Mouse (Mus musculus): ENCODE results near the gene Gpr39. TPM values are rescaled to one million over a fixed set of nuclear protein-coding genes. Genes with fewer than 3 reads are reported as not detected.

Gpr39 gene
- polyA plus RNA-seq, 1 experiment from 2014 or later: 0.20 TPM

DNA sequence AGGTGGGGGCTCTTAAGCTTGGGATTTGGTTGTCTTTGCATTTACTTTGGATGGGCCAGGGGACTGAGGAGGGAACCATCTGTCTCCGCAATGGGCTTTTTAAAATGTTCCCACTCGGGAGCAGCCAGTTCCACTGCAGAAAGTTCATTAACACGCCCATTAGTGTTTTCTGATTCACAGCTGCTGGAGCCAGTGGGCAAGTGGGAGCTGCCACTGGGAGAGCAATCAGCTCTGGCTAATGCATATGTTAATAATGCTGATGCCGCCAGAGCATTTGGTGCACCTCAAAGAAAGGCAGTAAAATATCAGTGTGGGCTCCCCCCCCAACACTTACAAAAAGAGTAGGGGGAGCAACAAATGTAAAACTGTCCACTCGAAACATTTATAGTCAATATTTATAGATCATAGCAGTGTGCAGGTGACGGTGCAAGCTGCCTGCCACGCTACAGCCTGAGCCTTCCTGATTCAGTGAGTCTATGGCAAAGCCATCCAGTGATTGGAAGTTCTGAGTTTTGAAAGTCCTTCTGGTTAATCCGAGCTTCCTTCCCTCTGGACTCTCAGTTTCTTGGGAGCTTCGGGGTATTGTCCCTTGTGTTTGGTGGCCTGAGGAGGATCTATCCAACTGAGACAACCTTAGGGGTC lies 136.5 kb downstream of the Gpr39 start:
- Histone ChIP-seq H3K27ac (replicated peaks) (no peak overlapping the region), H3K4me2 (replicated peaks) (no peak overlapping the region), H3K36me3 (no peaks in the 10 kb centered on the region), H3K9me3 (replicated peaks) (no peaks in the 10 kb centered on the region), H3K4me3 (replicated peaks) (no peak overlapping the region), H3K4me1 (no peaks in the 10 kb centered on the region), H3K27me3 (no peaks in the 10 kb centered on the region), H3K9ac (no peak overlapping the region)
- 79% methylated on average over 9 of the region's 9 CpGs for WGBS
- ATAC-seq (ENCODE audit: insufficient number of reproducible peaks, low FRiP score, low TSS enrichment, low read depth): no peak

DNA sequence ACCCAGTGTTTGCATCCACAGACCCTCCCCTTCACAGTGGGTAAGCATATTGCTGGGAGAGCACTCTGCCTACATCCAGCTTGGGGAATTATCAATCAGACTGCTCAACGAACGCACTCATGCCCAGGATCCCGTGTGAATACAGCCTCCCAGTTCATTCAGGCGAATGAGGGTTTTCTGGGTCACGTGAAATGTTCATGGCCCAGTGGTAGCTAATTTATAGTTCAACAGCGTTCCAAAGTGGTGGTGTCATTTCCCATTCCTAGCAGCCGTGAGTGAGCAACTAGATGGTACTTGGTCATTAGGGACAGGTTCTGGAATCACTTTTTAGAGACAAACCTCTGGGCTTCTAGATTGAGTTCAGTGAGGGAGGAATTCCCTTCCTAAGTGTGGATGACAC lies 144.3 kb downstream of the Gpr39 start:
- no peak overlapping the region for H3K27ac ChIP-seq (replicated peaks)
- H3K4me1 ChIP-seq: no peaks in the 10 kb centered on the region
- H3K9ac ChIP-seq: no peak overlapping the region
- no peak overlapping the region for H3K4me3 ChIP-seq (replicated peaks)
- ATAC-seq (ENCODE audit: insufficient number of reproducible peaks, low FRiP score, low TSS enrichment, low read depth): no peak
- H3K9me3 ChIP-seq (replicated peaks): no peaks in the 10 kb centered on the region
- H3K36me3 ChIP-seq: no peaks in the 10 kb centered on the region
- no peak overlapping the region for H3K4me2 ChIP-seq (replicated peaks)
- 84% methylated on average over 7 of the region's 7 CpGs for WGBS
- no peaks in the 10 kb centered on the region for H3K27me3 ChIP-seq

DNA sequence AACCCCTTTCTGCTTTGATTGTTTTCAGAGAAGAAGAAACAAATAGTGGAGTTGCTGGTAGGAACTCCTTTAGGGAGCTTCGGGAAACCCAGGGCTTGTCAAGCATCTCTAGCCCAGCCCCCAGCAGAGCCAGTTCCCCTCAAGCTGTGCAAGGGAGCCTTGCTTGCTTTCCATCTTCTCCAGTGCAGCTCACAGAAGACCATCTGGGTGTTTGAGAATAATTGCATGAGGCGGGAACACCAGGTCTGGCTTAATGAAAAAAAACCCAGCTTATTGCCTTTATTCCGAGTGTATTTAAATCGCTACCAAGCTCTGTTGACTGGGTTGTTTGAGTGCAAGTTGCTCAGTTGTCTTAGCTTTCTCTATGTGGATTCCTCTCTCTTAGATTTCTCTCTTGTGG lies 146.8 kb downstream of the Gpr39 start:
- Histone ChIP-seq H3K27ac (replicated peaks) (no peak overlapping the region), H3K4me3 (replicated peaks) (no peak overlapping the region), H3K9me3 (replicated peaks) (no peaks in the 10 kb centered on the region), H3K9ac (no peak overlapping the region), H3K36me3 (no peaks in the 10 kb centered on the region), H3K4me1 (no peaks in the 10 kb centered on the region), H3K27me3 (no peaks in the 10 kb centered on the region), H3K4me2 (replicated peaks) (no peak overlapping the region)
- 66% methylated on average over 4 of the region's 4 CpGs for WGBS
- ATAC-seq (ENCODE audit: insufficient number of reproducible peaks, low FRiP score, low TSS enrichment, low read depth): no peak

DNA sequence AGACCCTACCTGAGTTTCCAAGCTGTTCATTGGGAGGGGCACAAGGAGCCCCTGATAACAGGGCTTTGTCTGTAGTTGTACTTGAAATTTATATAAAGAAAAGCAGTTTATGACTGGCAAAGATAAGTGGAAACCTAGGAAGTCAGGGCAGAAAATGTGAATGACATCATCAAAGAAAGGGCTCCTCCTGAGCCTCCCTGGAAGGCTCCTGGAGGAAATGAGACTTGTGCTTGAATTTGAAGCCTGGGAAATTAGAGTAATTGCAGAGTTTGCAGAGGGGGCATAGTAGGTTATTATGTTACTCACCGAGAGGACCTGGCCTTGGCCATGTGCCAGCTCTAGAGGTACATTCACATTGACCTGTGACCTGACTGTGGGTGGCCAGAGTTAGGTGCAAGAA lies 160.7 kb downstream of the Gpr39 start:
- ATAC-seq (ENCODE audit: insufficient number of reproducible peaks, low FRiP score, low TSS enrichment, low read depth): no peak
- no peaks in the 10 kb centered on the region for H3K4me1 ChIP-seq
- H3K27me3 ChIP-seq: no peaks in the 10 kb centered on the region
- no peak overlapping the region for H3K4me2 ChIP-seq (replicated peaks)
- no peak overlapping the region for H3K4me3 ChIP-seq (replicated peaks)
- H3K9me3 ChIP-seq (replicated peaks): no peaks in the 10 kb centered on the region
- WGBS: 15% methylated on average over 1 of the region's 1 CpGs
- H3K27ac ChIP-seq (replicated peaks): no peak overlapping the region
- no peaks in the 10 kb centered on the region for H3K36me3 ChIP-seq
- H3K9ac ChIP-seq: no peak overlapping the region

DNA sequence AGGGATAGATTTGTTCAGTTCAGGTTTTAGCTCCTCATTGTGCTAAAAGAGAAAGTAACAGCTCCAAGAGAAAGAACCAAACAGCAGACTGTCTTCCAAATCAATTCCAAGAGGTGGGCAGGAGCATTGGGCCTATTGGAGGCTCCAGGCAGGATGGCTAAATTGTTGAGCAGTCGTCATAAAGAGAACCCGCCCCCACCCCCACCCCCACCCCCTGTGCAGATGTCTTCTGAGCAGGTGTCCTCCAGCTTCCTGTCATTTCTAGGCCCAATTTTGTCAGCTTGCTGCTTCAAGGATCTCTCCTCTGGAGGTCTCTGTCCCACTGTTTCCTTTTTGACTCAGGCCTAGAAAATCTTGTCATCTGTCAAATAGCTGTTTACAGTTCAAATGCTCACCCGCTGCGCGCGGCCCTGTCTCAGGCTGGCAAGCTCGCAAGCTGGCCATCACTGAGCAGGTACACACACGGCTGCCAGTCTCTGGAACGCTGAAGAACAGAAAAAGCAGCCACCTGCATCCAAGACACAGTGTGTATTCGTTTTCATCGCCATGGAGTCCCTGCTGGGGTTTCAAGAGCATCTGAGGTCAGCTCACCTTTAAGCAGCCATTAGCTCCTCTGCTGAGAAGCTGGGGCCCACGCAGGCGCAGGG lies 163.1 kb downstream of the Gpr39 start:
- no peak for ATAC-seq (ENCODE audit: insufficient number of reproducible peaks, low FRiP score, low TSS enrichment, low read depth)
- no peak overlapping the region for H3K9ac ChIP-seq
- 60% methylated on average over 13 of the region's 13 CpGs for WGBS
- H3K27ac ChIP-seq (replicated peaks): no peak overlapping the region
- no peaks in the 10 kb centered on the region for H3K36me3 ChIP-seq
- no peaks in the 10 kb centered on the region for H3K27me3 ChIP-seq
- H3K4me1 ChIP-seq: no peaks in the 10 kb centered on the region
- H3K9me3 ChIP-seq (replicated peaks): no peaks in the 10 kb centered on the region
- H3K4me2 ChIP-seq (replicated peaks): no peak overlapping the region
- H3K4me3 ChIP-seq (replicated peaks): no peak overlapping the region

- H3K4me2 ChIP-seq (replicated peaks): no peak overlapping the region
- H3K27ac ChIP-seq (replicated peaks): no peak overlapping the region
- no peaks in the 10 kb centered on the region for H3K9me3 ChIP-seq (replicated peaks)
- H3K4me3 ChIP-seq (replicated peaks): no peak overlapping the region
- WGBS: 16% methylated on average over 5 of the region's 5 CpGs
- H3K4me1 ChIP-seq: no peaks in the 10 kb centered on the region
- H3K27me3 ChIP-seq: no peaks in the 10 kb centered on the region
- no peaks in the 10 kb centered on the region for H3K36me3 ChIP-seq
- H3K9ac ChIP-seq: no peak overlapping the region
- ATAC-seq (ENCODE audit: insufficient number of reproducible peaks, low FRiP score, low TSS enrichment, low read depth): no peak
Measured at GRCm38 (mm10) chr1:125854646-125855045, 177.9 kb downstream of the Gpr39 start.

- no peaks in the 10 kb centered on the region for H3K9me3 ChIP-seq (replicated peaks)
- H3K27ac ChIP-seq (replicated peaks): no peak overlapping the region
- H3K4me2 ChIP-seq (replicated peaks): no peak overlapping the region
- H3K4me1 ChIP-seq: no peaks in the 10 kb centered on the region
- no peak overlapping the region for H3K4me3 ChIP-seq (replicated peaks)
- no peak for ATAC-seq (ENCODE audit: insufficient number of reproducible peaks, low FRiP score, low TSS enrichment, low read depth)
- no peak overlapping the region for H3K9ac ChIP-seq
- no peaks in the 10 kb centered on the region for H3K27me3 ChIP-seq
- H3K36me3 ChIP-seq: no peaks in the 10 kb centered on the region
- 74% methylated on average over 5 of the region's 5 CpGs for WGBS
Measured at GRCm38 (mm10) chr1:125858631-125859030, 181.8 kb downstream of the Gpr39 start.

DNA sequence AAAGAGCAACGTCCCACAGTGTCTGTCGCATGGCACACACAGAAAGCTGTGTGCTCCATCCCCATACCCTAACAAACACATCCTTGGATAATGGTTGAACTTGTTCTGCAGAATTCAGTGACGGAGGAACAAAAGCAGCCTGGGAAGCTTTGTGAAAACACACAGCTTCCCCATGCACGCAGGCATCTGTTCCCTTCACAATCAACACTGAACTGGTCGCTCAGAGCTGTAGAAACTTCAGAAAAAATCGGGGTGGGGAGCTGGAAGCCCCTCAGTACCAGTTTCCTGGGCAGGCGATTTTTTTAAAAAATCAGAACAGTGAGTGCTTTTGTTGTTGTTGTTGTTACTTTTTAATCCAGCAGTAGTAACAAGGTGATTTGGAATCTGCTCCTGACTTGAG lies 193.3 kb downstream of the Gpr39 start:
- Histone ChIP-seq H3K27ac (replicated peaks) (no peak overlapping the region), H3K4me3 (replicated peaks) (no peak overlapping the region), H3K9ac (no peak overlapping the region), H3K4me1 (no peaks in the 10 kb centered on the region), H3K36me3 (no peaks in the 10 kb centered on the region), H3K27me3 (no peaks in the 10 kb centered on the region), H3K9me3 (replicated peaks) (no peaks in the 10 kb centered on the region), H3K4me2 (replicated peaks) (no peak overlapping the region)
- 40% methylated on average over 7 of the region's 7 CpGs for WGBS
- no peak for ATAC-seq (ENCODE audit: insufficient number of reproducible peaks, low FRiP score, low TSS enrichment, low read depth)

GRCm38 (mm10) chr1:125893158-125893557 lies 216.4 kb downstream of the Gpr39 start:
- 83% methylated on average over 9 of the region's 9 CpGs for WGBS
- no peak overlapping the region for H3K4me3 ChIP-seq (replicated peaks)
- H3K36me3 ChIP-seq: no peaks in the 10 kb centered on the region

GRCm38 (mm10) chr1:125910211-125910870 lies 233.5 kb downstream of the Gpr39 start:
- Histone ChIP-seq H3K36me3 (no peaks in the 10 kb centered on the region), H3K9me3 (replicated peaks) (no peaks in the 10 kb centered on the region), H3K27me3 (peaks cover 29% of the 10 kb centered on the region), H3K4me2 (replicated peaks) (peak overlapping the region; percentile 98), H3K9ac (no peak overlapping the region), H3K4me1 (peaks cover 32% of the 10 kb centered on the region), H3K4me3 (replicated peaks) (peak overlapping the region; percentile 51), H3K27ac (replicated peaks) (no peak overlapping the region)
- 4% methylated on average over 14 of the region's 14 CpGs for WGBS
- no peak for ATAC-seq (ENCODE audit: insufficient number of reproducible peaks, low FRiP score, low TSS enrichment, low read depth)

More at GRCm38 (mm10) chr1:125893158-125893557, 216.4 kb downstream of the Gpr39 start:
- H3K9me3 ChIP-seq (replicated peaks): no peaks in the 10 kb centered on the region
- no peaks in the 10 kb centered on the region for H3K27me3 ChIP-seq
- no peak for ATAC-seq (ENCODE audit: insufficient number of reproducible peaks, low FRiP score, low TSS enrichment, low read depth)
- H3K4me2 ChIP-seq (replicated peaks): no peak overlapping the region
- H3K27ac ChIP-seq (replicated peaks): no peak overlapping the region
- no peak overlapping the region for H3K9ac ChIP-seq
- 0 out of 2 replicates have a peak, but pooled peaks cover 3% of the 10 kb centered on the region for H3K4me1 ChIP-seq

GRCm38 (mm10) chr1:125910871-125911265 lies 234.1 kb downstream of the Gpr39 start:
- H3K27me3 ChIP-seq: peaks cover 31% of the 10 kb centered on the region
- ATAC-seq (ENCODE audit: insufficient number of reproducible peaks, low FRiP score, low TSS enrichment, low read depth): no peak; the same call in 1 of the 2 replicates
- H3K36me3 ChIP-seq: no peaks in the 10 kb centered on the region
- no peak overlapping the region for H3K27ac ChIP-seq (replicated peaks)
- peak overlapping the region; percentile 98 for H3K4me2 ChIP-seq (replicated peaks)
- peaks cover 32% of the 10 kb centered on the region for H3K4me1 ChIP-seq
- 2% methylated on average over 9 of the region's 9 CpGs for WGBS
- peak overlapping the region; percentile 51 for H3K4me3 ChIP-seq (replicated peaks)
- H3K9ac ChIP-seq: no peak overlapping the region
- no peaks in the 10 kb centered on the region for H3K9me3 ChIP-seq (replicated peaks)

All from embryonic facial prominence, embryonic 15.5 days (tissue).